Mouse (Mus musculus): ENCODE results near the gene Psma2. TPM values are rescaled to one million over a fixed set of nuclear protein-coding genes. Genes with fewer than 3 reads are reported as not detected.

The Psma2 gene
- polyA plus RNA-seq (2015; fragmentation: Nextera tagmentation; extraction: Ambion mirVana), result 178 and 183 TPM in 2 replicates

GRCm38 (mm10) chr13:14612926-14613529 lies at the start of gene Psma2, which contains the start of gene Mrpl32:
TSS of gene Psma2 (plus strand) at chr13:14613240.
TSS of gene Mrpl32 (minus strand) at chr13:14613165.
- Histone ChIP-seq H3K4me3 (ENCODE audit: low read depth, low read length) (peak within 1 kb of the TSS; percentile 80), H3K4me1 (replicated peaks; ENCODE audit: control insufficient read depth, insufficient read depth, low read length) (0 out of 2 replicates have a peak, but pooled peaks cover 5% of the 10 kb centered on the region), H3K27ac (ENCODE audit: low read depth, low read length) (peak within 1 kb of the TSS; percentile 85), H3K4me2 (replicated peaks; ENCODE audit: low read depth) (peak within 1 kb of the TSS; percentile 68), H3K9ac (ENCODE audit: low read depth, low read length) (peak within 1 kb of the TSS; percentile 89), H3K36me3 (ENCODE audit: control insufficient read depth, insufficient read depth) (peaks cover 16% of the 10 kb centered on the region), H3K27me3 (replicated peaks; ENCODE audit: control insufficient read depth, insufficient read depth, low read length) (no peaks in the 10 kb centered on the region), H3K9me3 (ENCODE audit: control insufficient read depth) (no peaks in the 10 kb centered on the region)
- under 1% methylated on average over 42 of the region's 42 CpGs for WGBS
- ATAC-seq, result peak; percentile 100
- no peak for TF ChIP-seq CTCF (IDR thresholded peaks at IDR 0.05; ENCODE audit: low read depth)

DNA sequence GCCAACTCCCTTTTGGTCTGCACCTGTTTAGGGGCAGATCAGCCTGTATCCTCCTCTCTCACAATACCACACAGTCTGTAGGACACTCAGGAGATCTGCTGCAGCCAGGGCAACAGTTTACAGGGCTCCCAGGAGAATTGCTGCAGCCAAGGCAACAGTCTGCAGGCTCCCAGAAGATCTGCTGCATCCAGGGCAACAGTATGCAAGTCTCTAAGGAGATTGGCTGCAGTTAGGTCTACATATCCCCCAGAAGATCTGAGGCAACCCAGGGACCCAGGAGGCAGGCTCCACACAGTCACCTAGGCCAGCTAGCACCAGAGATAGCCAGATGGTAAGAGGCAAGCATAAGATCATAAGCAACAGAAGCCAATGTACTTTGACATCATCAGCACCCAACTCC lies 38.9 kb upstream of the Psma2 start:
- no peak for TF ChIP-seq CTCF (IDR thresholded peaks at IDR 0.05; ENCODE audit: low read depth)
- H3K4me2 ChIP-seq (replicated peaks; ENCODE audit: low read depth), result no peak overlapping the region

GRCm38 (mm10) chr13:14580392-14580791 lies 32.6 kb upstream of the Psma2 start:
- Histone ChIP-seq H3K4me3 (ENCODE audit: low read depth, low read length) (no peak overlapping the region), H3K36me3 (ENCODE audit: control insufficient read depth, insufficient read depth) (no peaks in the 10 kb centered on the region), H3K4me1 (replicated peaks; ENCODE audit: control insufficient read depth, insufficient read depth, low read length) (no peaks in the 10 kb centered on the region), H3K9me3 (ENCODE audit: control insufficient read depth) (no peaks in the 10 kb centered on the region), H3K4me2 (replicated peaks; ENCODE audit: low read depth) (no peak overlapping the region), H3K27ac (ENCODE audit: low read depth, low read length) (no peak overlapping the region), H3K9ac (ENCODE audit: low read depth, low read length) (no peak overlapping the region), H3K27me3 (replicated peaks; ENCODE audit: control insufficient read depth, insufficient read depth, low read length) (no peaks in the 10 kb centered on the region)
- no peak for TF ChIP-seq CTCF (IDR thresholded peaks at IDR 0.05; ENCODE audit: low read depth)
- 71% methylated on average over 3 of the region's 3 CpGs for WGBS
- ATAC-seq, result no peak

More for the DNA sequence above, 38.9 kb upstream of the Psma2 start:
- no peak overlapping the region for H3K9ac ChIP-seq (ENCODE audit: low read depth, low read length)
- no peak for ATAC-seq
- H3K4me1 ChIP-seq (replicated peaks; ENCODE audit: control insufficient read depth, insufficient read depth, low read length), result no peaks in the 10 kb centered on the region
- H3K9me3 ChIP-seq (ENCODE audit: control insufficient read depth), result no peaks in the 10 kb centered on the region
- no peak overlapping the region for H3K27ac ChIP-seq (ENCODE audit: low read depth, low read length)
- H3K27me3 ChIP-seq (replicated peaks; ENCODE audit: control insufficient read depth, insufficient read depth, low read length), result no peaks in the 10 kb centered on the region
- no peaks in the 10 kb centered on the region for H3K36me3 ChIP-seq (ENCODE audit: control insufficient read depth, insufficient read depth)
- H3K4me3 ChIP-seq (ENCODE audit: low read depth, low read length), result no peak overlapping the region

- Histone ChIP-seq H3K27me3 (replicated peaks; ENCODE audit: control insufficient read depth, insufficient read depth, low read length) (no peaks in the 10 kb centered on the region), H3K9me3 (ENCODE audit: control insufficient read depth) (no peaks in the 10 kb centered on the region), H3K27ac (ENCODE audit: low read depth, low read length) (no peak overlapping the region), H3K4me2 (replicated peaks; ENCODE audit: low read depth) (no peak overlapping the region), H3K4me1 (replicated peaks; ENCODE audit: control insufficient read depth, insufficient read depth, low read length) (no peaks in the 10 kb centered on the region), H3K9ac (ENCODE audit: low read depth, low read length) (no peak overlapping the region), H3K4me3 (ENCODE audit: low read depth, low read length) (no peak overlapping the region), H3K36me3 (ENCODE audit: control insufficient read depth, insufficient read depth) (no peaks in the 10 kb centered on the region)
- WGBS, result 91% methylated on average over 2 of the region's 2 CpGs
- no peak for ATAC-seq
- no peak for TF ChIP-seq CTCF (IDR thresholded peaks at IDR 0.05; ENCODE audit: low read depth)
Measured at GRCm38 (mm10) chr13:14602744-14603143, 10.3 kb upstream of the Psma2 start.

- H3K9ac ChIP-seq (ENCODE audit: low read depth, low read length), result no peak overlapping the region
- TF ChIP-seq CTCF (IDR thresholded peaks at IDR 0.05; ENCODE audit: low read depth), result no peak
- ATAC-seq, result no peak
Measured at GRCm38 (mm10) chr13:14607616-14608015, 5.4 kb upstream of the Psma2 start.

GRCm38 (mm10) chr13:14612463-14612862 lies 577 bp upstream of the Psma2 start:
- peak overlapping the region; percentile 59; the same call in 1 of the 2 replicates for H3K9ac ChIP-seq (ENCODE audit: low read depth, low read length)
- ATAC-seq, result peak; percentile 6; the same call in 1 of the 2 replicates
- no peaks in the 10 kb centered on the region for H3K27me3 ChIP-seq (replicated peaks; ENCODE audit: control insufficient read depth, insufficient read depth, low read length)
- TF ChIP-seq CTCF (IDR thresholded peaks at IDR 0.05; ENCODE audit: low read depth), result no peak
- no peaks in the 10 kb centered on the region for H3K9me3 ChIP-seq (ENCODE audit: control insufficient read depth)
- WGBS, result 4% methylated on average over 10 of the region's 10 CpGs
- peaks cover 10% of the 10 kb centered on the region for H3K36me3 ChIP-seq (ENCODE audit: control insufficient read depth, insufficient read depth)
- peak overlapping the region; percentile 80 for H3K4me3 ChIP-seq (ENCODE audit: low read depth, low read length)
- H3K27ac ChIP-seq (ENCODE audit: low read depth, low read length), result peak overlapping the region; percentile 71
- H3K4me2 ChIP-seq (replicated peaks; ENCODE audit: low read depth), result peak overlapping the region; percentile 61
- H3K4me1 ChIP-seq (replicated peaks; ENCODE audit: control insufficient read depth, insufficient read depth, low read length), result 0 out of 2 replicates have a peak, but pooled peaks cover 5% of the 10 kb centered on the region

More at GRCm38 (mm10) chr13:14607616-14608015, 5.4 kb upstream of the Psma2 start:
- Histone ChIP-seq H3K4me3 (ENCODE audit: low read depth, low read length) (no peak overlapping the region), H3K27me3 (replicated peaks; ENCODE audit: control insufficient read depth, insufficient read depth, low read length) (no peaks in the 10 kb centered on the region), H3K4me1 (replicated peaks; ENCODE audit: control insufficient read depth, insufficient read depth, low read length) (0 out of 2 replicates have a peak, but pooled peaks cover 5% of the 10 kb centered on the region), H3K4me2 (replicated peaks; ENCODE audit: low read depth) (no peak overlapping the region), H3K36me3 (ENCODE audit: control insufficient read depth, insufficient read depth) (peaks cover 4% of the 10 kb centered on the region), H3K9me3 (ENCODE audit: control insufficient read depth) (no peaks in the 10 kb centered on the region), H3K27ac (ENCODE audit: low read depth, low read length) (no peak overlapping the region)

Measured in intestine, postnatal 0 days (tissue).